Mouse (Mus musculus): Measurements from ENCODE around the gene Npdc1.

- TF ChIP-seq CTCF (IDR thresholded peaks at IDR 0.05; ENCODE audit: low read depth, low read length), result no peak
- no peak for TF ChIP-seq POLR2A (IDR thresholded peaks at IDR 0.05; ENCODE audit: insufficient read depth, low read length)
- TF ChIP-seq EP300 (IDR thresholded peaks at IDR 0.05; ENCODE audit: insufficient read depth, low read depth, low read length), result no peak
These were observed 32.2 kb downstream of the Npdc1 start for GRCm38 (mm10) chr2:25431308-25431855.
